Mouse (Mus musculus) spleen, adult 2 months (tissue): ENCODE data around the gene Thsd4.

Experiments
- CTCF ChIP-seq: fragments of 200-500 bp; IDR thresholded peaks from 2 replicates; pipeline ENCODE4 v1.5.1; 2011; ENCODE audit warnings: mild to moderate bottlenecking, inconsistent platforms; ENCODE audit not compliant: insufficient read depth, insufficient read length, insufficient replicate concordance; ENCODE audit errors: extremely low read depth
- POLR2A ChIP-seq: fragments of 200-500 bp; IDR thresholded peaks from 2 replicates; pipeline ENCODE4 v1.6.1; 2011; ENCODE audit warnings: low read depth, low read length, inconsistent platforms

DNA sequence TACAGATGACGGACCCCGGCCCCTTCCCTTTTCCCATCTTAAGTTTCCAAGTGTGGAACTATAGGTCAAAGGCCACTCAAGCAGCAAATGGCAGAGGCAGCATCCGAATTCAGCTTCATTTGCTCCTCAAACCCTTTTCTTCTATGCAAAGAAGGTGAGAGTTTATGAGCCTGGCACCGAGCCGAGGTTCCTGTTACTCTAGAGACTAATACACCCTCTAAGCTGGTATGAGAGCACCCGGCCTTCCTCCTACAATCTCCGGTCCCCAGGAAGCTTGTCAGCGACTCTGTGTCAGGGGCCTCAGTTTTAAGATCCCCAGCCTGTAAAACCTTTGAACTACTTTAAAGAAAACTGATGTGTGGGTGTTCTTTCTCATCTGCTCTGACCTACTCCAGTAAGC, 231.1 kb downstream of the Thsd4 start:
- TF ChIP-seq CTCF (no peak), POLR2A (no peak)
